Mouse (Mus musculus): ENCODE results near the gene Stx1b.

- TF ChIP-seq CTCF (IDR thresholded peaks at IDR 0.05; ENCODE audit: borderline replicate concordance, extremely low read depth, insufficient read depth, insufficient read length) (no peak), POLR2A (IDR thresholded peaks at IDR 0.05; ENCODE audit: borderline replicate concordance, extremely low read depth, insufficient read depth, insufficient read length, poor library complexity, severe bottlenecking) (no peak)
These were observed 15.5 kb downstream of the Stx1b start for GRCm38 (mm10) chr7:127808821-127809220.

All from brain, embryonic 14.5 days (tissue).